Mouse (Mus musculus) lung, embryonic 14.5 days (tissue): ENCODE measurements around the gene Timm8b. TPM values are rescaled to one million over a fixed set of nuclear protein-coding genes. Genes with fewer than 3 reads are reported as not detected.
A peak's percentile ranks its signal among the peaks of the same experiment; 100 is the strongest.

Experiments used
- ATAC-seq: fragments of 200-750 bp; cut with Nextera tagmentation; 2 replicates; pipeline ENCODE4 v1.8.0; 2017; ENCODE audit warnings: mild to moderate bottlenecking, moderate TSS enrichment, moderate library complexity; ENCODE audit not compliant: insufficient read depth
- DNase-seq: peaks from one replicate; pipeline ENCODE4 v3.0.0-alpha.2; 2015
- H3K27ac ChIP-seq: fragments of 300-500 bp; sonication (generic); 2 replicates; pipeline ENCODE4 v1.5.1; 2014; ENCODE audit warnings: low read depth, mild to moderate bottlenecking, moderate library complexity
- H3K27me3 ChIP-seq: fragments of 300-500 bp; sonication (generic); 2 replicates; pipeline ENCODE4 v1.6.1; 2014; ENCODE audit warnings: low read length, control low read depth; ENCODE audit not compliant: insufficient read depth
- H3K36me3 ChIP-seq: fragments of 300-500 bp; sonication (generic); 2 replicates; pipeline ENCODE4 v1.6.1; 2014; ENCODE audit warnings: control low read depth; ENCODE audit not compliant: insufficient read depth
- H3K4me1 ChIP-seq: fragments of 300-500 bp; sonication (generic); 2 replicates; pipeline ENCODE4 v1.6.1; 2014; ENCODE audit warnings: antibody characterized with exemption, control low read depth; ENCODE audit not compliant: insufficient read depth
- H3K4me2 ChIP-seq: fragments of 300-500 bp; sonication (generic); 2 replicates; pipeline ENCODE4 v1.6.1; 2014; ENCODE audit warnings: mild to moderate bottlenecking
- H3K4me3 ChIP-seq: fragments of 300-500 bp; sonication (generic); 2 replicates; pipeline ENCODE4 v1.5.1; 2014; ENCODE audit warnings: low read depth, low read length
- H3K9ac ChIP-seq: fragments of 300-500 bp; sonication (generic); 2 replicates; pipeline ENCODE4 v1.6.1; 2014
- H3K9me3 ChIP-seq: fragments of 300-500 bp; sonication (generic); 2 replicates; pipeline ENCODE4 v1.6.1; 2016; ENCODE audit warnings: low read depth, low read length, control low read depth
- CTCF ChIP-seq: IDR thresholded peaks from 2 replicates; pipeline ENCODE4 v1.5.1; 2016; ENCODE audit warnings: antibody characterized with exemption, low read depth
- WGBS: fragments of 180-500 bp; shearing (Covaris S2); extraction: QIAGEN DNeasy Blood & Tissue Kit; methylation state at CpG from one replicate; pipeline ENCODE4 v1.1.7; 2014; 5-methylcytosine and 5-hydroxymethylcytosine counted together
- polyA plus RNA-seq: library from polyadenylated mRNA; unstranded; fragments of >200 nt; fragmentation: Nextera tagmentation; extraction: Ambion mirVana; gene quantifications from 2 replicates; pipeline ENCODE4 v1.2.1, GENCODE M21; 2014

The Timm8b gene
- polyA plus RNA-seq, 1 experiment from 2014 or later: 224 TPM

DNA sequence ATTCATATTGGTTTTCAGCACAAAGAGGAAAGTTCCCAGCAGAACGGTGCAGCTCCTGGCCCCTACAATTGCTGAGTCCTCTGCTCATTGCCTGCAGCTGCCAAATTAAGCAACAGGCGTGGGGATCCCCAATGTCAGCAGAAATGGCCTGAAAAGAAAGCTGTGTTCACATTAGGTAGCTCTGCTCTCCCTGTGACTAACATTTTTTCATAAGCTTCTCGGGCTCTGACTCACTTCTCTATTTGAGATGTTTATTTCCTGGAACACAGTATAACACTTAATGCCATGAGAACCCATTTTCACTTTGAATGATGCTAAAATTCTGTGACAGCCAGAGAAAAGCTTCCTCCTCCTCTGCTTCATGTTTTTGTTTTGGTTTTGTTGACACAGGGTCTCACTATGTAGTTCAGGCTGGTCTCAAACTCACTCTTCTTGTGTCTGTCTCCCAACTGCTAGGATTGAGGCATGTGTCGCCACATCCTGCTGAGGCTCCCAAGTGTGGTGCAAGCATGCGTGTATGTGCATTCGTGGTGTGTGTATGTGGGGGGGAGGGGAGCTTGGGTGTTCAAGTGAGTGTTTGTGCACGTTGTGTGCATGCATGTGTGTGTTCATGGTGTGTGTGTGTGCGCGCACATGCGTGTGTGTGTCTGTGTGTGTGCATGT, 12.7 kb upstream of the Timm8b start:
- H3K4me3 ChIP-seq: no peak overlapping the region
- 67% methylated on average over 10 of the region's 10 CpGs for WGBS
- H3K27ac ChIP-seq: no peak overlapping the region
- H3K9me3 ChIP-seq: no peaks in the 10 kb centered on the region
- no peak for TF ChIP-seq CTCF
- DNase-seq: no peak
- H3K36me3 ChIP-seq: peaks cover 10% of the 10 kb centered on the region
- no peaks in the 10 kb centered on the region for H3K4me1 ChIP-seq
- no peak overlapping the region for H3K4me2 ChIP-seq
- H3K9ac ChIP-seq: no peak overlapping the region
- no peak for ATAC-seq
- H3K27me3 ChIP-seq: no peaks in the 10 kb centered on the region

DNA sequence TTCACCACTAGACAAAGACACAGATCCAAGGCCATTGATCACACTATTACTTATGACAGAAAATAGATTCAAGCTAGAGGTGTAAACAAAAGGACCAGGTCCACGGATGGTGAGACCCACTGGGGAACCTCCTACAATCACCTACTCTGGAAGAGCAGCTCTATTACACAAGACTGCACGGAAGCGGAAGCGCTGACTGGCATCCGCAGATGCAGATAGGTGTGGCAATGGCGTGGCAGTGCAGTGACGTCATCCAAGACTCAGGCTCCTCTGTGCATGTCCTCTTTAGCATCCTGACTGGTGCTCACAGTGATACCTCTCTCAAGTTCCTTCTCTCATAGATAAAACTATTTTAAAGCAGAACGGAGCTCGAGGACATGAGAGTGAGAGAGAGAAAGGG, 10.8 kb upstream of the Timm8b start:
- no peak for TF ChIP-seq CTCF
- Histone ChIP-seq H3K27ac (no peak overlapping the region), H3K9ac (no peak overlapping the region), H3K4me1 (no peaks in the 10 kb centered on the region), H3K27me3 (no peaks in the 10 kb centered on the region), H3K4me2 (no peak overlapping the region), H3K36me3 (peaks cover 28% of the 10 kb centered on the region), H3K4me3 (no peak overlapping the region), H3K9me3 (no peaks in the 10 kb centered on the region)
- 81% methylated on average over 9 of the region's 9 CpGs for WGBS
- no peak for DNase-seq
- ATAC-seq: no peak

DNA sequence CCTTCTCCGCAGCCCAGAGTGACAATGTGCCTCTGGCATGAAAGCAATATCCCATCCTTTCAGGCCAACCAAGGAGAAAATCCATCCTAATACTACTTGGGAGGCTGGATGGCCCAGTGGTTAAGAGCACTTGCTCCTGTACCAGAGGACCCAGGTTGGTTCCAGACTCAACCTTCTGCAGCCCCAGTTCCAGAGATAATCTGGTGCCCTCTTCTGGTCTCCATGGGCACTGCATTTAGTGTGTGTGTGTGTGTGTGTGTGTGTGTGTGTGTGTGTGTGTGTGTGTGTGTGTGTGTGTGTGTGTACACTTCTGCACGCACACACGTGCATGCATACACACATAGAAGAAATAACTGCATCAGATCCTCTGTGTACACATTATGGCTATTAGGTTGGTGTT, 10.2 kb upstream of the Timm8b start:
- ATAC-seq (no peak), DNase-seq (peak; percentile 55)
- Histone ChIP-seq H3K4me2 (no peak overlapping the region), H3K36me3 (peaks cover 34% of the 10 kb centered on the region), H3K4me3 (no peak overlapping the region), H3K27me3 (no peaks in the 10 kb centered on the region), H3K27ac (no peak overlapping the region), H3K4me1 (no peaks in the 10 kb centered on the region), H3K9me3 (no peaks in the 10 kb centered on the region), H3K9ac (no peak overlapping the region)
- WGBS: 80% methylated on average over 3 of the region's 3 CpGs
- TF ChIP-seq CTCF: peak; percentile 60

DNA sequence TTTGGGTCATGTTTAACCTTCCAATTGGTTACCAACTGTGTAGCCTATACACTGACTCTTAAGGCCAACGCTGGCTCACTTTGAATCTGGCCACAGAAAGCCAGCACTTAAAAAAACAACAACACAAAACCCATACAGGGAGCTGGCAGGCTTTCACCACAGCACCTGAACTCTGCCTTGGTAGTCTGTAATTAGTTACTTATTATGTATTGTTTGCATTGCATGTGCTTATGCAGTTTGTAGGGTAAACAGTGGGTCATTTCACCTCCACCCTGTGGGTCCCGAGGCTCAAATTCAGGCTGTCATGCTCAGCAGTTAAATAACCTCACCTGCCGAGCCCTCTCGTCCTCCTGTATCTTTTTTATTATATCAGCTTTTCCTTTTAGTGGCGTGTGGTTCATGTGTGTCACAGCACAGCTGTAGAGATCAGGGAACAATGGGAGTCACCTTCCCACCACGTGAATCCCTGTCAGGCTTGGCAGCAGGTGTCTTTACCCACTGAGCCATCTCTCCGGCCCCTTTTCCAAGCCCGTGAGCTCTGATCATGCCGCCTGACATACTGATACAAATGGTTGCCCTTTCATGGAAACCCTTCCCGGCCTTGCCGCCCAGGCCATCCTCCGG, 8.8 kb upstream of the Timm8b start:
- H3K27ac ChIP-seq: no peak overlapping the region
- 68% methylated on average over 12 of the region's 12 CpGs for WGBS

DNA sequence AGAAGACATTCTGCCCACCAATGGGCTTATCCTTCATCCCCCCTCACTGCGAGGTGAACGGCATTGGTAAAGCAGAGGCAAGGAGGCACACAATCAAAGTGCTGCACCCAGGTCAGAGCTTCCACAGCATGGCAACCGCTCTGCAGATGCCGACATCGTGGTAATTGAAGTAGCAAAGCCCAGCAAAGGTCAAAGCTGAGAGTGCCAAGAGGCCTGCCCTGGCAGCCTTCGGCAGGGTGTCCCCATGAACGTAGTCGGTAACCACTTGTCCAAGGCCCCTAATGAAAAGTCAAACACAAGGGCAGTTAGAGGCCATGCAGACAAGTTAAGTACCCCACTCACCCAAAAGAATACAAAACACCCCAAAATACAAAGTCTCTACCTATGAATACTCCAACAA, 6.7 kb upstream of the Timm8b start:
- Histone ChIP-seq H3K4me1 (0 out of 2 replicates have a peak, but pooled peaks cover under 1% of the 10 kb centered on the region), H3K9me3 (no peaks in the 10 kb centered on the region), H3K4me2 (no peak overlapping the region), H3K27ac (no peak overlapping the region), H3K4me3 (no peak overlapping the region), H3K36me3 (peaks cover 56% of the 10 kb centered on the region), H3K27me3 (no peaks in the 10 kb centered on the region), H3K9ac (no peak overlapping the region)
- ATAC-seq (no peak), DNase-seq (no peak)
- WGBS: 91% methylated on average over 8 of the region's 8 CpGs
- TF ChIP-seq CTCF: no peak

More for the DNA sequence above, 8.8 kb upstream of the Timm8b start:
- TF ChIP-seq CTCF: no peak
- no peak for ATAC-seq
- Histone ChIP-seq H3K9me3 (no peaks in the 10 kb centered on the region), H3K4me3 (no peak overlapping the region), H3K4me1 (no peaks in the 10 kb centered on the region), H3K36me3 (peaks cover 47% of the 10 kb centered on the region), H3K9ac (no peak overlapping the region), H3K4me2 (no peak overlapping the region), H3K27me3 (no peaks in the 10 kb centered on the region)
- DNase-seq: no peak

DNA sequence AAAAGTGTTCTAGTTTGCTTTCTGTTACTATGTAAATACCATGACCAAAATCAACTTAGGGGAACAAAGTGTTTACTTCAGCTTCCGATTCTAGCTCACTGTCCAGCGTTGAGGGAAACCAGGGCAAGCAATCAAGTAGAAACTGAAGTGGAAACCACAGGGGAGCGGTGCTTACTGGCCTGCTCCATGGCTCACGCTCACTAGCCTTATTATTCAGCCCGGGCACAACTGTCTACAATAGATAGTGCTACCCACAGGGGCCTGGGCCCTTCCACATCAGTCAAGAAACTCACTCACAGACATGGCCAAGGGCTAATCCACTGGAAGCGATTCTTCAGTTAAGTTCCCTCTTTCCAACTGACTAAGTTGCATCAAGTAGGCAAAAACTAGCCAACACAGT, 2.2 kb upstream of the Timm8b start:
- Histone ChIP-seq H3K9ac (no peak overlapping the region), H3K9me3 (no peaks in the 10 kb centered on the region), H3K36me3 (peaks cover 57% of the 10 kb centered on the region), H3K27me3 (no peaks in the 10 kb centered on the region), H3K4me3 (no peak overlapping the region), H3K4me2 (peak overlapping the region; percentile 88), H3K4me1 (peaks cover 12% of the 10 kb centered on the region; the same call in 1 of the 2 replicates), H3K27ac (no peak overlapping the region)
- WGBS: 80% methylated on average over 6 of the region's 6 CpGs
- no peak for ATAC-seq
- no peak for DNase-seq
- TF ChIP-seq CTCF: no peak

DNA sequence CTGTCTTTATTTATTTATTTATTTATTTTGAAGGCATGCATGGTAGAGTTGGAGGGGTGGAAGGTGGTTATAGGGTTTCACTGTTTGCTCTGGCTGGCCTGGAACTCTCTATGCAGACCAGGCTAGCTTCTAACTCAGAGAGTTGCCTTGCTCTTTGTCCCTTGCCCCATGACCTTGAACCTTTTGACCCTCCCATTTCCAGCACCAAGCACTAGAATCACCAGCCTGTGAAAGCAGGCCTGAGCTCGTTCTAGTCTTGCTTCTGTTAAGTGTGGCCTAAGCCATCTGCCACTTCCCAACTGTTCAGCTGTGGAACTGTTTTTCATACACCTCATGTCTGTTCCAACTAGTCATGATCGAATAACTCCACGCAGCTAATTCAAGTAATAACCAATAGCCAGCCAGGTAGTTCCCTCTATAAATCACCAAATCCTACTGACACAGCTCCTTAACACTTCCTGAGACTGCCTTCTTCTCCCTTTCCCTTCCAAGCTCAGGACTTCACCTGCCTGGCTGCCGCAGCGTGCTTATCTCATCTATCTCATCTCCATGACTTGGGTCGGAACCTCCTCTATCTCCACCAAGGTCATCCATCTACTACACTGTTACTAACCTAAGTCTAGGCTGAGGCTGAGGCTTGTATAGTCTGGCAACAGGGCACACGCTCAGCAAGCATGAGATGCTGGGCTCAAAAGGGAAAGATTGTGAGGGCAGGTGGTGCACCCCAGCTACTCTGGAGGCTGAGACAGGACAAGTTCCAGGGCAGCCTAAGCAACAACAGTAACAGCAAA, 1.5 kb upstream of the Timm8b start:
- Histone ChIP-seq H3K4me3 (peak overlapping the region; percentile 90), H3K4me1 (peaks cover 12% of the 10 kb centered on the region; the same call in 1 of the 2 replicates), H3K4me2 (peak overlapping the region; percentile 88), H3K27ac (no peak overlapping the region), H3K36me3 (peaks cover 56% of the 10 kb centered on the region), H3K9me3 (no peaks in the 10 kb centered on the region), H3K9ac (peak overlapping the region; percentile 30; the same call in 1 of the 2 replicates), H3K27me3 (no peaks in the 10 kb centered on the region)
- TF ChIP-seq CTCF: no peak
- WGBS: 88% methylated on average over 7 of the region's 7 CpGs
- ATAC-seq: no peak
- DNase-seq: no peak
